Mouse (Mus musculus): Measurements from ENCODE around the gene Bckdk. TPM values are rescaled to one million over a fixed set of nuclear protein-coding genes. Genes with fewer than 3 reads are reported as not detected.

The Bckdk gene
- 152 and 155 TPM in 2 replicates for polyA plus RNA-seq (2014; fragmentation: Nextera tagmentation; extraction: Ambion mirVana)

DNA sequence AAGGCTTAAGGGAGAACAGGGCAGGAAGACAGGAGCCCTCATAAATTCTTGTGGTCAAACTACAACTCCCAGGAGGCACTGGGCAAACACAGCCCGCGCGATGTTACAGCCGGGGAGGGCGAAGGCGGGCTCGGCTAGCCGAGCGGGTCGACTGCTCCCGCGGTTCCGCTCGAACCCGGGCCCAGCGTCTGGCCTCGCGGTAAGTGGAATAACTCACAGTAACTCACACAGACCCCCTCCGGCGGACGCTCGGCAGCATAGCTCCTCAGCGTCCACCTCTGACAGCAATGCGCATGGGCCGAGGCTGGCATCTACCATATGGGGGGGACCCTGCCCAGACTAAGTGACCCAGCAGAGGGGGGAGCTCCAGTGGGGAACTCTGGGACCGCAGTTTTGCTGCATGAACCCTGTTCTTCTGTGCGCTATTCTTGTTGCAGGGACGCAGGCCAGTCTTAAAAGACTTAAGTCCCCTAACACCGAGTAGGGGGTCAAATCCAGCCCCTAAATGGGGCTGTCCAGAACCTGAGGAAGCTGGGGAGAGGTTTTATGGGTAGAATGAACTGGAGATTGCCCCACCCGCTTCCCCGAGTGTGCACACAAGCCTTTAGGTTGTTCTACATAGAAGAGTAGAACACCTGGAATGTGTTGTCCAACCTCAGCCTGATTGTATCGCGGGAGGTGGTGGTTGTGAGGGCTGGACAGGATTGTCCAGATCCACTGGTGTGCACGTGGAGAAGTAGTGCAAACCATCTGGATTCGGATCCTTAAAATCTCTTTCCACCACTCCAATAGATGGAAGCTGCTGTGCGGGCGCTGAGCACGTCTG lies at the start of gene Bckdk:
Bckdk (plus strand) TSS at position 112 of the 826 bp plus-strand sequence.
- Histone ChIP-seq H3K4me2 (replicated peaks; ENCODE audit: low read depth, low read length) (peak within 1 kb of the TSS; percentile 86), H3K9me3 (ENCODE audit: control insufficient read depth, low read length) (no peaks in the 10 kb centered on the region), H3K27me3 (ENCODE audit: control insufficient read depth, insufficient read depth, low read length) (no peaks in the 10 kb centered on the region), H3K27ac (ENCODE audit: low read depth, low read length) (peak within 1 kb of the TSS; percentile 65; the same call in 1 of the 2 replicates), H3K4me3 (ENCODE audit: low read length) (peak within 1 kb of the TSS; percentile 56), H3K9ac (ENCODE audit: low read depth, low read length) (peak within 1 kb of the TSS; percentile 79), H3K36me3 (ENCODE audit: control insufficient read depth, insufficient read depth, low read length) (peaks cover 43% of the 10 kb centered on the region), H3K4me1 (ENCODE audit: control insufficient read depth, insufficient read depth, low read length) (peaks cover 7% of the 10 kb centered on the region)
- 6% methylated on average over 38 of the region's 38 CpGs for WGBS
- peak; percentile 94 for ATAC-seq (ENCODE audit: low FRiP score, low TSS enrichment)

DNA sequence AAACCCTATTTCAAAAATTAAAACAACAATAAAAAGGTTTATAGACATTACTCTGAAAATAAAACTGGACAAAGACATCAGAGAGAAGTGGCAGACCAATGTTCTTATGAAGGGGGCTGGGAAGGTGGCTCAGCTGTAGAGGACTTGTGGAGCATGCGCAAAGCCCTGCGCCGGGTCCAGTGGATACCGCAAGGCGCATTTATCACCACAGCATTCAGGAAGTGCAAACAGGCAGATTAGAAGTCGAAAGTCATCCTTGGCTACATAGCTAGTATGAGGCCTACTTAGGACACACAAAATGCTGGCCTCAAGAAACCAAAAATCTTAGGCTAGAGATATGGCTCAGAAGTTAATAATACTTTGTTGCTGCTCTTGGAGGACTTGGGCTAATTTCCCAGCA lies 45.6 kb upstream of the Bckdk start:
- H3K9me3 ChIP-seq (ENCODE audit: control insufficient read depth, low read length): no peaks in the 10 kb centered on the region
- H3K27ac ChIP-seq (ENCODE audit: low read depth, low read length): no peak overlapping the region
- H3K9ac ChIP-seq (ENCODE audit: low read depth, low read length): no peak overlapping the region
- no peak for ATAC-seq (ENCODE audit: low FRiP score, low TSS enrichment)
- H3K36me3 ChIP-seq (ENCODE audit: control insufficient read depth, insufficient read depth, low read length): no peaks in the 10 kb centered on the region
- 90% methylated on average over 6 of the region's 6 CpGs for WGBS
- no peaks in the 10 kb centered on the region for H3K4me1 ChIP-seq (ENCODE audit: control insufficient read depth, insufficient read depth, low read length)
- H3K4me3 ChIP-seq (ENCODE audit: low read length): no peak overlapping the region
- H3K27me3 ChIP-seq (ENCODE audit: control insufficient read depth, insufficient read depth, low read length): no peaks in the 10 kb centered on the region
- H3K4me2 ChIP-seq (replicated peaks; ENCODE audit: low read depth, low read length): no peak overlapping the region

DNA sequence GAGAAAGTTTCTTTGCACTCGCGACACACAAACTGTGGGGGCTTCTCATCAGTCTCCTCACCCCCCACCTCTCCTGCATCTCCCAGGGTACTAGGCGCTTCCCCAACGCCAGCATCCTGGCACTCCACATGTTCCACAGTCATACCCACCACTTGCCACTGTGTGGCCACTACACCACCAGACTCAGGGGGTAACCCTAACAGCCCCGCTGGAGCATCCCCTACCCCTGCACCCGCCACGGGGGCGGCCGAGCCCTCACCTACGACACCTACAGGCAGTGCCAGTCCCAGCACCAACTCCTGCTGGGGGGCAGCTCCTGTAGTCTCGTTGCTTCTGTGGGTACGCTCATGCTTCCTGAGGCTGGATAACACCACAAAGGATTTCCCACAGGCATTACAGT lies 37.4 kb upstream of the Bckdk start:
- Histone ChIP-seq H3K27me3 (ENCODE audit: control insufficient read depth, insufficient read depth, low read length) (no peaks in the 10 kb centered on the region), H3K9me3 (ENCODE audit: control insufficient read depth, low read length) (no peaks in the 10 kb centered on the region), H3K27ac (ENCODE audit: low read depth, low read length) (no peak overlapping the region), H3K4me3 (ENCODE audit: low read length) (no peak overlapping the region), H3K4me2 (replicated peaks; ENCODE audit: low read depth, low read length) (no peak overlapping the region), H3K4me1 (ENCODE audit: control insufficient read depth, insufficient read depth, low read length) (no peaks in the 10 kb centered on the region), H3K9ac (ENCODE audit: low read depth, low read length) (no peak overlapping the region), H3K36me3 (ENCODE audit: control insufficient read depth, insufficient read depth, low read length) (peaks cover 39% of the 10 kb centered on the region)
- 94% methylated on average over 12 of the region's 12 CpGs for WGBS
- peak; percentile 32; the same call in 1 of the 2 replicates for ATAC-seq (ENCODE audit: low FRiP score, low TSS enrichment)

DNA sequence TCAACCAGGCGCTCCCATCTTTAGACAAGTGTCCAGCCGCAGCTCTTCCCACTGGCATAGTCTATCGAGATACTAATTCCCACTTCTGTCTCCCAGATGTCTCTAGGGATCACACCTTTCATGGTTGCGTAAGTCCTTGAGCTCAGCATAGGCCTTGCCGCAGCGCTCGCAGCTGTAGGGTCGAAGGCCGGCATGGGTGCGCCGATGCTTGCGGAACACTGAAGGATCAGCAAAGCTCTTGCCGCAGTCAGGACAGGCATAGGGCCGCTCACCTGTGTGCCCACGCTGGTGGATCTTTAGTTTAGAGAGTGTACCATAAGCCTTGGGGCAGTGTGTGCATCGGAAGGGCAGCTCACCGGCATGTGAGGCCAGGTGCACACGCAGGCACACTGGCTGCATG lies 36.2 kb upstream of the Bckdk start:
- Histone ChIP-seq H3K4me1 (ENCODE audit: control insufficient read depth, insufficient read depth, low read length) (no peaks in the 10 kb centered on the region), H3K9me3 (ENCODE audit: control insufficient read depth, low read length) (no peaks in the 10 kb centered on the region), H3K27ac (ENCODE audit: low read depth, low read length) (no peak overlapping the region), H3K36me3 (ENCODE audit: control insufficient read depth, insufficient read depth, low read length) (peaks cover 42% of the 10 kb centered on the region), H3K9ac (ENCODE audit: low read depth, low read length) (no peak overlapping the region), H3K27me3 (ENCODE audit: control insufficient read depth, insufficient read depth, low read length) (no peaks in the 10 kb centered on the region), H3K4me2 (replicated peaks; ENCODE audit: low read depth, low read length) (no peak overlapping the region), H3K4me3 (ENCODE audit: low read length) (no peak overlapping the region)
- 96% methylated on average over 18 of the region's 18 CpGs for WGBS
- no peak for ATAC-seq (ENCODE audit: low FRiP score, low TSS enrichment)

DNA sequence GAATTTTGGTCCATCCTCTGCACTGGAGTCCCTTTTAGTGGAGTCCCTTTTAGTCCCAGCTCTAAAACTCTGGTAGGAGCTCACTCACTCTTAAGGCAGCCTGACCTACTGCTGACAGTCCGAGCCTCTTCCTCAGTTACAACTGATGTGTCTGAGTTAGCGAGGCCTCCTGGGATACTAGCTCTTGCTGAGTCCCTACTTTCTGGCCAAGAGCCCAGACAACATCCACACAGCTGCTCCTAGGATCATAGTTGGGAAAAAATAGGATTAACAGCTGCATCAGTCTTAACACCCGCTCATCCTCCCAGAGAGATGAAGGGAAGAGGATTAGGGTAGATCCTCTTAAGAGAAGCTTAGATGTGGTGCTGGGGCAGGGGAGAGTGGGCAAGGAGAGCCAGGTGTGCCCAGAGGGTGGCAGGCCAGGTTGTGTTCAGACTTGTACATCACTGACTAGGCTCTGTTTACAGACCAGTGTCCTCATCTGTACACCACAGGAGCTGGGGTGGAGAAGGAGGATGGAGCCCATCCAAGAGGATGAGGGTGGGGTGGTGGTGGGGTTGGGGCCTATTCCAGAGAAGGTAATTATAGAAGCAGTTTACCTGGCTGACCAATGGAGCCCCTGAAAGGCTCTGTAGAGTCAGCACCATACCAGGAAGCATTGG lies 34.6 kb upstream of the Bckdk start:
- H3K4me1 ChIP-seq (ENCODE audit: control insufficient read depth, insufficient read depth, low read length): peaks cover 4% of the 10 kb centered on the region; the same call in 1 of the 2 replicates
- ATAC-seq (ENCODE audit: low FRiP score, low TSS enrichment): no peak
- WGBS: 76% methylated on average over 3 of the region's 3 CpGs
- no peak overlapping the region for H3K4me2 ChIP-seq (replicated peaks; ENCODE audit: low read depth, low read length)
- no peak overlapping the region for H3K4me3 ChIP-seq (ENCODE audit: low read length)
- H3K27me3 ChIP-seq (ENCODE audit: control insufficient read depth, insufficient read depth, low read length): no peaks in the 10 kb centered on the region
- H3K9ac ChIP-seq (ENCODE audit: low read depth, low read length): no peak overlapping the region
- H3K9me3 ChIP-seq (ENCODE audit: control insufficient read depth, low read length): no peaks in the 10 kb centered on the region
- peaks cover 42% of the 10 kb centered on the region for H3K36me3 ChIP-seq (ENCODE audit: control insufficient read depth, insufficient read depth, low read length)
- no peak overlapping the region for H3K27ac ChIP-seq (ENCODE audit: low read depth, low read length)

DNA sequence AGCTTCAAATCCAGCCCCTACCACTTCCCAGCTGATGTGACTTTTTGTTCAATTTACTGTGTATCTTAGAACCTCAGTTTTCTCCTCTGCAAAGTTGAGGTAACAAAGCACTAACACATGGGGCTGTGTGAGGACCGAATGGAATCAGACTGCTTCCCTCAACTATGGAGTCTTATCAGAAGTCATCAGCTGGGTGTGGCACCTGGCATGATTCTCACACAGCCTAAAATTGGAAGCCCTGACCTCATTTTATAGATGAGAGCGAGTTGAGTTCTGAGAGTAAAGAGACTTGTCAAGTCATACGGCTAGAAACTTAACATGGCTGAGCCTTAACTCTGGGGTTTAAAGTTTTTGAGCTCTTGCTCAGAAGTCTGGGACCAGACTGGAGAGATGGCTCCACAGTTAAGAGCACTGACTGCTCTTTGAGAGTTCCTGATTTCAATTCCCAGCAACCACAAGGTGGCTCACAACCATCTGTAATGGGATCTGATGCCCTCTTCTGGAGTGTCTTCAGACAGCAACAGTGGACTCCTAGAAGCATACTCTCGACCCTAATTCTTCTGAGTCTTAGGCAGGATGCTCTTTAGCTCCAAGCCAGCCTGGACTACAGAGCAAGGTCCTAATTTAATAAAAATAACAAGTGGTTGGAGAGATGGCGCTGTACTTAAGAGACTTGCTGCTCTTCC lies 33.6 kb upstream of the Bckdk start:
- ATAC-seq (ENCODE audit: low FRiP score, low TSS enrichment): no peak
- Histone ChIP-seq H3K27ac (ENCODE audit: low read depth, low read length) (no peak overlapping the region), H3K36me3 (ENCODE audit: control insufficient read depth, insufficient read depth, low read length) (peaks cover 35% of the 10 kb centered on the region), H3K27me3 (ENCODE audit: control insufficient read depth, insufficient read depth, low read length) (no peaks in the 10 kb centered on the region), H3K4me1 (ENCODE audit: control insufficient read depth, insufficient read depth, low read length) (peaks cover 8% of the 10 kb centered on the region), H3K4me3 (ENCODE audit: low read length) (no peak overlapping the region), H3K9me3 (ENCODE audit: control insufficient read depth, low read length) (no peaks in the 10 kb centered on the region), H3K4me2 (replicated peaks; ENCODE audit: low read depth, low read length) (no peak overlapping the region), H3K9ac (ENCODE audit: low read depth, low read length) (no peak overlapping the region)
- WGBS: 82% methylated on average over 5 of the region's 5 CpGs

DNA sequence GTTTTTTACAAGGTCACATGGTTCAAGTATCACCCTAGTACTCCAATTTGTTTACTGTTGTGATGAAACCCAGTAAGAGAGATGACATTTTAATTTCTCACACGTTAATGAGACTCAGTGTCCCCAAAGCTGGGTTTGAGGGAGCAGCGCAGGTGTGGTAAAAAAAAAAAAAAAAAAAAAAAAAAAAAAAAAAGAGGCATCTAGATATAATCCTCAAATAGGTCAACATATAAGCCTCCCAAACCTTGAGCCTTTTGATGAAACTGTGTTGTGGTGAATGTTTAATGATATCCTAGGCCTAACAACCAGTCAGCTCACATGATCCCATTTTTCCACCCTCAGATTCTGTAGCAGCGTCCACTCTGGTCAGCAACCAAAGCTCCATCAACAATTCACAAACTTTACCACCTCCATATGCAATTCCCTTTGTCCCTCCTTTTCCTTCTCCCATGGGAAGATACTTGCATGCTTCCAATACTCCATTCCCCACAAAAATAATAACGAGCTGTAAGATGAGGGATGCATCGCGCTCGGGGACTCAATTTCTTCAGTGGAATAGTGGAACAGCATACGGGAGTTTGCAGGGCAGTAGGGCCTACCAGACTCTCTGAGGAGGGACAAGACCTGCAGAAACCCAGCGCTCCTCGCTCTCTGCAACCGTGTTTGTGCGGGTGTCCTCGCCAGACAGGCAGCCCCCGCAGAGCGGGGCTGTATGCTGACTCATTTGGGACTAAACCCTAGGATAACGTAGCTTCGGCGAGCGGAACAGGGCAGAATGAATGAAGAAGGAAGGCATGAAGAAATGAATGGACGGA lies 28.9 kb upstream of the Bckdk start:
- peak; percentile 9 for ATAC-seq (ENCODE audit: low FRiP score, low TSS enrichment)
- 5% methylated on average over 20 of the region's 20 CpGs for WGBS
- peak overlapping the region; percentile 99 for H3K27ac ChIP-seq (ENCODE audit: low read depth, low read length)

DNA sequence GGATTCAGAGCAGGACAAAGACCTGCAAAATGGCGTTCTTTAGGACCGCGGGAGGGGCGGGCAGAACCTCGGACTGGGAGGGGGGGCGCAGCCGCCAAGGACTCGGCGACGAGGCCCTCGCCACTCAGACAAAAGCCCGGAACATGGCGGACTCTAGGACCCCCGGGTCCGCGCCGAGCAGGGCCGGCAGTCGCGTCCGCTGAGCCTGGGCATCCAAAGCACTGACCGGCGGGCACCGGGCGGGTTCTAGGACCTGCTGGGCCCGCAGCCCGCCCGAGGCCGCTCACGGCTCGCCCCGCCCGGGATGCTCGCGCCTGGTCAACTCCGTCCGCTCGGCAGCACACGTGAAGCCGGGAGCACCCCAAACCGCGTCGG lies 28.3 kb upstream of the Bckdk start:
- Histone ChIP-seq H3K4me1 (ENCODE audit: control insufficient read depth, insufficient read depth, low read length) (peaks cover 13% of the 10 kb centered on the region), H3K36me3 (ENCODE audit: control insufficient read depth, insufficient read depth, low read length) (peaks cover 30% of the 10 kb centered on the region)
- ATAC-seq (ENCODE audit: low FRiP score, low TSS enrichment): peak; percentile 94

More for the DNA sequence above, 28.9 kb upstream of the Bckdk start:
- peaks cover 24% of the 10 kb centered on the region for H3K36me3 ChIP-seq (ENCODE audit: control insufficient read depth, insufficient read depth, low read length)
- peaks cover 13% of the 10 kb centered on the region for H3K4me1 ChIP-seq (ENCODE audit: control insufficient read depth, insufficient read depth, low read length)
- no peaks in the 10 kb centered on the region for H3K27me3 ChIP-seq (ENCODE audit: control insufficient read depth, insufficient read depth, low read length)
- peak overlapping the region; percentile 51 for H3K4me2 ChIP-seq (replicated peaks; ENCODE audit: low read depth, low read length)
- no peaks in the 10 kb centered on the region for H3K9me3 ChIP-seq (ENCODE audit: control insufficient read depth, low read length)
- H3K4me3 ChIP-seq (ENCODE audit: low read length): peak overlapping the region; percentile 81
- peak overlapping the region; percentile 97 for H3K9ac ChIP-seq (ENCODE audit: low read depth, low read length)

More for the DNA sequence above, 28.3 kb upstream of the Bckdk start:
- H3K27me3 ChIP-seq (ENCODE audit: control insufficient read depth, insufficient read depth, low read length): no peaks in the 10 kb centered on the region
- no peaks in the 10 kb centered on the region for H3K9me3 ChIP-seq (ENCODE audit: control insufficient read depth, low read length)
- under 1% methylated on average over 40 of the region's 43 CpGs for WGBS
- H3K4me3 ChIP-seq (ENCODE audit: low read length): peak overlapping the region; percentile 81
- peak overlapping the region; percentile 51 for H3K4me2 ChIP-seq (replicated peaks; ENCODE audit: low read depth, low read length)
- H3K27ac ChIP-seq (ENCODE audit: low read depth, low read length): peak overlapping the region; percentile 99
- H3K9ac ChIP-seq (ENCODE audit: low read depth, low read length): peak overlapping the region; percentile 97

Measured in kidney, embryonic 14.5 days (tissue).